Mouse (Mus musculus) heart, postnatal 4 days (tissue): ENCODE measurements around the gene Ptprd. TPM values are rescaled to one million over a fixed set of nuclear protein-coding genes. Genes with fewer than 3 reads are reported as not detected.

ENCODE experiments used
- DNase-seq: peaks from one replicate; pipeline ENCODE4 v3.0.0; 2021
- total RNA-seq, 2 experiments: library from RNA; stranded (reverse); gene quantifications; 2 replicates each; pipeline ENCODE4 v1.2.3; 2021

Ptprd gene
- total RNA-seq, 2 experiments from 2014 or later: 42.8 to 45.5 TPM

GRCm38 (mm10) chr4:76290484-76290818 is 1921.3 kb downstream of the Ptprd start:
- DNase-seq: no peak

- no peak for DNase-seq
Measured at GRCm38 (mm10) chr4:76289612-76290483, 1921.9 kb downstream of the Ptprd start.

GRCm38 (mm10) chr4:76286016-76286415 is 1925.7 kb downstream of the Ptprd start:
- DNase-seq: no peak

GRCm38 (mm10) chr4:76282886-76283285 is 1928.9 kb downstream of the Ptprd start:
- no peak for DNase-seq

GRCm38 (mm10) chr4:76262727-76263126 is 1949.0 kb downstream of the Ptprd start:
- no peak for DNase-seq

- DNase-seq: no peak
Measured at GRCm38 (mm10) chr4:76260686-76261085, 1951.1 kb downstream of the Ptprd start.

- DNase-seq: no peak
Measured at GRCm38 (mm10) chr4:76260286-76260685, 1951.5 kb downstream of the Ptprd start.

GRCm38 (mm10) chr4:76259636-76260035 is 1952.1 kb downstream of the Ptprd start:
- no peak for DNase-seq

GRCm38 (mm10) chr4:76244371-76244770 is 1967.4 kb downstream of the Ptprd start:
- DNase-seq: no peak

- DNase-seq: no peak
Measured at GRCm38 (mm10) chr4:76241542-76241941, 1970.2 kb downstream of the Ptprd start.

- no peak for DNase-seq
Measured at GRCm38 (mm10) chr4:76241140-76241539, 1970.6 kb downstream of the Ptprd start.

- DNase-seq: no peak
Measured at GRCm38 (mm10) chr4:76239063-76239462, 1972.7 kb downstream of the Ptprd start.

GRCm38 (mm10) chr4:76238577-76238976 is 1973.2 kb downstream of the Ptprd start:
- DNase-seq: no peak

GRCm38 (mm10) chr4:76237827-76238226 is 1973.9 kb downstream of the Ptprd start:
- DNase-seq: no peak

- no peak for DNase-seq
Measured at GRCm38 (mm10) chr4:76223720-76224119, 1988.0 kb downstream of the Ptprd start.

- DNase-seq: no peak
Measured at GRCm38 (mm10) chr4:76222520-76222919, 1989.2 kb downstream of the Ptprd start.

GRCm38 (mm10) chr4:76218065-76218464 is 1993.7 kb downstream of the Ptprd start:
- DNase-seq: no peak

GRCm38 (mm10) chr4:76215141-76215540 is 1996.6 kb downstream of the Ptprd start:
- DNase-seq: no peak

- peak; percentile 5 for DNase-seq
Measured at GRCm38 (mm10) chr4:76199321-76199720, 2012.4 kb downstream of the Ptprd start.

GRCm38 (mm10) chr4:76194762-76195161 is 2017.0 kb downstream of the Ptprd start:
- DNase-seq: no peak

GRCm38 (mm10) chr4:76193496-76193895 is 2018.3 kb downstream of the Ptprd start:
- no peak for DNase-seq

- no peak for DNase-seq
Measured at GRCm38 (mm10) chr4:76192031-76192430, 2019.7 kb downstream of the Ptprd start.

- no peak for DNase-seq
Measured at GRCm38 (mm10) chr4:76190788-76191187, 2021.0 kb downstream of the Ptprd start.

- no peak for DNase-seq
Measured at GRCm38 (mm10) chr4:76183095-76183494, 2028.7 kb downstream of the Ptprd start.

- DNase-seq: no peak
Measured at GRCm38 (mm10) chr4:76179497-76179896, 2032.3 kb downstream of the Ptprd start.
